Mouse (Mus musculus) naive thymus-derived CD4-positive, alpha-beta T cell, adult 2 months (primary cell): ENCODE measurements around the gene Adam19.
A peak's percentile ranks its signal among the peaks of the same experiment; 100 is the strongest.

Experiments used
- DNase-seq: peaks from one replicate; pipeline ENCODE4 v3.0.0-alpha.2; 2011; ENCODE audit warnings: low read depth

Adam19 gene

DNA sequence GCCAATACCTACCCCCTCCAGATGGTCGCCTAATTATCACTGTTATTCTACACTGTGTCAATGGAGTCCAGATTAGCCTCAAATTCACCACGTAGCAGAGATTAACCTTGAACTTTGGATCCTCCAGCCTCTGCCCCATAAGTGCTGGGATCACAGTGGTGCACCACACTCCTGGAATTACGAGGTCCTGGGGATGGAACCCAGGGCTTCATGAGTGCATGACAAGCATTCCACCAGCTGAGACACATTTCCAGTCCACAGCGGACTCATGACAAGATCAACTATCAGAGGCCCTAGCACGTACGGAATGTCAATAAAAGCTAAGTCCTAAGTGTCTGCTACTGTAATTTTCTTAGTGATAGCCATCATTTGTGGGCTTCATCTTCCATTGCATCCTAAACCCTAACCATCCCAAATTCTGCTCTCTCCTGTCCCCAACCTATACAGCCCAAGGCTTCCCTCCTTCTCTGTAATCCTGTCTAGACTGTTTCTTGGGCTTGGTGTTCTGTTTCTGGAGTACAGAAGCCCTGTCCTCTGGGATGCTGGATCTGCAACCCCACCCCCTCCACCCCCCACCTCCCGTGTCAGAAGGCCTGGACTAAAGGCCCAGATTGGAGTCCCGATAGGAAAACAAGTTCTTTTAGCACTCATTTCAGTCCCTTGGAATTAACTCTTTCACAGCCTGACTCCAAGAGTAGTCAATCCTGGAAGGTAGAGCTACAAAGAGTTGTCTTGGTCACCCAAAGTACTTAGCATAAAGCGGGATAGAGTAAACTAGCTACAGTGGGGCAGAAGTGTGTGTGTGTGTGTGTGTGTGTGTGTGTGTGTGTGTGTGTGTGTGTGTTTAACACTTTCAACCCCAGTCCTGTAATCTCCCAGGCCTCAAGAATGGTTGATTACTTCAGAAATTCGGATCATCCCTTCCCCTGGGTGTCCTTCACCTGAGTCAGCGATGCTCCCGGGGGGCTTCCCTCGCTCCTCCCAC lies 589 bp upstream of the Adam19 start:
- DNase-seq, result no peak

DNA sequence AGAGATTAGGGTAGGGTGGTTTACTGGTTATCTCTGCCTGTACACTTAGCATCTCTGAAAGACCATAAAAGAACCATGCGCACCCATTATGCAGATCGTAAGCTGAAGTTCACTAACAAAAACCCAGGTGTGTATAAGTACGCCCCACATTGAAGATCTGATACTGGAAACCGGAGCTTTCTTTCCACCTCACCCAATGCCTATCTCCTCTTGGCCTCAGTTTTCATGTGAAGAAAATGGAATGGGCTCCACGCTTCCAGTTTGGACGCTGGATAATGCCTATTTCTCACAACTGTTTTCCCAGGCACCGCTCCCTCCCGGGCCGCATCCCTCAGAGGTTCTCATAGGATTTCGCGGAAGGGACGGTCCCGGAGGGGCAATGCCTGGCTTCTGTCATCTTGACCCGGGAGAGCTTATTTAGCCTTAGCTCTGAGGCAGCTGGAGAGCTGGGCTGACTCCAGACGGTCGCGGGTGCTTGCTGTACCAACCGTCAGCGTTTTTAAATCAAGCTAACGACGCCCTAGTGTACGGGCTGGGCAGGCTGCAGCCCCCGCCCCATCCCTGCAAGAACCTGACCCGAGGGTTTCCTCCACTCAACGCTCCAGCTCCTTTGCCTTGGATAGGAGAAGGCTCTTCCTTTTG lies 1.1 kb downstream of the Adam19 start:
- no peak for DNase-seq

DNA sequence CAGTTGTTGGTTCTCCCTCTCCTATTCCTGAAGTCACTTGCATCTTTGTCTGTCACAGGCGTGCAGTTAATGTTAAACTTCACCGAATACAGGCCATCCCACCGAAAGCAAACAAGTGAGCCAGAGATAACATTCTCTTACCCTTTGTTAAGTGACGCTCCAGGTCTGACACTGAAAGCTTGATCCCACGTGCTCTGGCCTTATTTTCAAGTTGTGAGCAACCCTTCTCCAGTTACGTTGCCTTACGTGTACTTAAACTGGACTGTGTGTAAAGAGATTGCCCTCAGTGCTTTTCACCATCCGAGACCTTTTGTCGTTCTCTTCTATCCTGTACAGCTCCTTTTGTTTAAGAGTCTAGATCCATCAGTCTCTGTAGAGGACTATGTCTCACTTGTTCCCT lies 2.2 kb downstream of the Adam19 start:
- DNase-seq, result no peak

DNA sequence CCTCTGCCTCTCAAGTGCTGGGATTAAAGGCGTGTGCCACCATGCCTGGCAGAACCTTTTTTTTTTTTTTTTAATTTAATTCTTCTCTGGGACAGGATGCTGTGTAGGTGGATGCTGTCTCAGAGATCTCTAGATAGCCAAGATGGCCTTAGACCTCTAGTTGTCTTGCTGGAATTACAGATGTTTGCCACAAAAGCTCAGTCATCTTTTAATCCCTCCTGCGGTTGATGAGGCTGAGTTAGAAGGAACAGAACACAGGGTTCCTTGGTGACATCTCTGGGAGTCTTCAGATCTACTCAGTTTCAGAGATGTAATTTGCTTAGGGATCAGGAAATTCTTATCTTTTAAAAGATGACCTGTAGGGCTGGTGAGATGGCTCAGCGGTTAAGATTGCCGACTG lies 3.1 kb downstream of the Adam19 start:
- DNase-seq, result no peak

DNA sequence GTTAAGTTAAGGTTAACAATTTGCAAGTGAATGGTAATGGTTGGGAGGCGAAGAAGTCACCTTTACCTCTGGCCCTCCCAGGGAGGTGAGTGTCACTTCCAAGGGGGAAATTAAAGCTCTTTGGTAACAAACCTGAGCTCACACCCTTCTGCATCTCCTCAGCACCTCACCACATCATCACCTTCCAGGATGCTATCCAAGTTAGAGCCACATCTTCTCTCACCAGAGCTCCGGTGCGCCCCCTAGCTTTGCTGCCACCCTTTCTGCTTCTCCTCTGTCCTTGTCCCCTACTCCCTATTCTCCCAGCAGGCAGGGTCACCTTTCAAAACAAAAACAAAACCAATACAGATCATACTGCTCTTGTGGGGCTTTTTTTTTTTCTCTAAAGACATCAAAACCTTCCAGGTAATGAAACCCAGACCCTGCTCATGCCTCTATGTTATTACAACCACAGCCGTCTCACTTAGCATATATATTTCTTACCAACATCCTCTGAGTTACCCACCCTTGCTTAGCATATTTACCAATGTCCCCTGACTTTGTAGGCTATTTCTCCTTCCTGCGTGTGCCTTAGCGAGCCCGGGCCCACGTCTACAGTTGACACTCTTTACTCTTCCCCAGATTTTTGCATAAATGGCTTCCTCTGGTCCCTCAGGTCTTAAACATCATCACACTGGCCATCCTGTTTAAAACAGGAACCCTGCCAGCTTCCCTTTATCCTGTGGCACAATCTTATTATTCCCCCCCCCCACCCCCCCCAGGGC lies 4.3 kb downstream of the Adam19 start:
- DNase-seq, result no peak

DNA sequence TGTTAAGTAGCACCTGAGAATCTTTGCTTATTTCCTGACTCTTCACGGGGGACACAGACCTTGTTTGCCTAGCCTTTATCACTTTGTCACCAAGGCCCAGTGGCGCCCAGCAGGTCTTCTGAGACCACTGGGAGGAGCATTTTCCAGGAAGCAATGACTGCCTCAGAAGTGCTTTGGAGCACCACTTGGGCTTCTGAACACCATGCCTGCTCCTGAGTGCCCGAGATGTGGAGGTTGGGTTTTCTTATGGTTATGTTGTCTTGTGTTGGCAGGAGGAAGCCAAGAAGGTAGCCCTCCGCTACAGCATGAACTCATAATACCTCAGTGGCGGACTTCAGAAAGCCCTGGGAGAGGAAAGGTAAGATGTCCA lies 4.8 kb downstream of the Adam19 start:
- DNase-seq, result no peak

DNA sequence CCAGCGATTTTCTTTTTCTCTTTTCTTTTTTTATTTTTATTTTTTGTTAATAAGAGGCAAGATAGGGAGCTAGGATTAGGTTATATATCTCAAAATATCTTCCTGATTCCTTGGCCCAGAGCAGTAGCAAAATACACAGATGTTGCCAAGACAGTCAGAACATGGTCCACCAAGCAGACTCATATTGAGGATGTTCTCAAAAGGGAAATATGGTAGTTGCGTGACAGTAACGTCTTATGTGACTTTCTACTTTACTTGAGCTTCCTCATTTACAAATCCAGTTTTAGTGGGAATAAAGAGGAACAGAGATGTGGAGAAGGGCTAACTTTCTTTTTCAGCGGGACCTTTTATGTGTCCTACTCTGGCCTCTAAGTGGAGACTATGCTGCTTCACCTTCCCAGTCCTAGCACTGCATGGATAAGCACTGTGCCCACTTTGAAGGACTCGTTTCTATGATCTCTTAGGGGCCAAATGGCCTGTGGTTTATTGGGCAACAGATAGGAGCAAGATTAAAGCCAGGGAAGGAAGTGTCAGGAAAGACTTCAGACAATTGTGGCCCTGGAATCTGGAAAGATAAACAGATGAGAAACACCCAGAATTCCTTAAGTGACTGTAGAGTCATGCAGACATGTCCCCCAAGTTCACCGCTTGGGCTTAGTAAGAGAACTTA lies 6.1 kb downstream of the Adam19 start:
- DNase-seq, result no peak

DNA sequence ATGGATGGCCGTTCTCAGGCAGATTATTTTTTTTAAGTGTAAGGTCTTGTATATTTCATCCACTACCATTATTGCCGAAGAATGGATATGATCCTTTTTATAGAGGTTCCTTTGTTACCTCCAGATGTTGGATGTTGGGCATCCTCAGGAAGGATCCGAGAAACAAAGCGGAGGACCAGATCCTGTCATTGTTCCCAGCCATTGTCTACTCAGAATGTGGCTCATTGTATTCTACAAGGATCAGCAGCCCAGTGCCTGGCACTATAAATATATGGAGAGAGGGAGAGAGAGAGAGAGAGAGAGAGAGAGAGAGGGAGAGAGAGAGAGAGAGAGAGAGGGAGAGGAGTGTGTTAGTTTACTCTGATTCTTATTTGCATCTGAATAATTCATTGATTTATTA lies 6.8 kb downstream of the Adam19 start:
- DNase-seq, result no peak

DNA sequence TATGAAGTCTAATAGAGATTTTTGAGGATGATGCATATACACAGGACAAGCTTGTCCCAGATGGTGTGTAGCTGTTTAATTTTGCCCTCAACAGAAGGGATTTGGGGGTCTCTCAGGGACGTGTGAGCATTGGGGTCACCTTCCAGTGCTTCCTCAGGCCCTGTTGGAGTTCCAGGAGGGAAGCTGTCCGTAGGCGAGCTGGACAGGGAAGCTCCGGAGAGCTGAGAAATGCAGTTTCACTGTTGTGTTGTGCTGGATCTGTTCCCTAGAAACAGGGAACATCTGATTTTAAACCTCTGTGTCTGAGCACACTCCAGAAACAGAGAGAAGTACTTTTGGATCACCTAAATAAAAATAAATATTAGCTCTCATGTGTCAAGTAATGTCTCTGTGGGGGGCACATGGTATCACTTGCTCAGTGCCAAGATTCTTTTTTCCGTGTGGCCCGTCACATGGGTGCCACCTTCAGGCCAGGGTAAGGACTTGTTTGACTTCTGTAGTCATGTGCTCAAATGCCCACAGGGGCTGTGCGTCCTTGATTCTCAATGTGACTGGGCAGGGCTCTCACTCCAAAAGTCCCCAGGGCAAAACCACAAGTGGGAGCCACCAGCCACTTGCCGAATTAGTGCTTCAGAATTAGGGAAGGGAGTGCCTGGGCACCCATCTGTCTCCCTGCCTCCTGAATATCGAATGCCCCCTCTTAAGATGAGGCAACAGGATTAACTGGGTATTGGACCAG lies 7.4 kb downstream of the Adam19 start:
- no peak for DNase-seq

DNA sequence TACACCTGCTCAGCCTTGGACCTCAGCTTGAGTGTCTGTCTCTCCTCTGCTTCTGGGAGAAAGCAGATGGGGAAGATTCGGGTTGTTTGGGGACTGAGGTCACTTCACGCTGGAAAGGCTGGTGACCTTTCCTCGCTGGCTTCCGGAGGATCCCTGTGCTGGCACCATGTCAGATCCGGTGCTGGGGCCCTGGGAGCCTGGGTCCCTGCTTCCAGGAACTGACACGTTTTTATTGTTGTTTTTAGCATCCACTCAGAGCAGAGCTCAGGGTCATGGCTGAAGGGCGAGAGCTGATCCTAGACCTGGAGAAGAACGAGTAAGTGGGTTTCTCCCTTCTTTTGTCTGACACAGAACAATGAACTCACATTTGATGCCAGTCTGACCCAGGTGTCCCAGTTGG lies 9.0 kb downstream of the Adam19 start:
- no peak for DNase-seq

DNA sequence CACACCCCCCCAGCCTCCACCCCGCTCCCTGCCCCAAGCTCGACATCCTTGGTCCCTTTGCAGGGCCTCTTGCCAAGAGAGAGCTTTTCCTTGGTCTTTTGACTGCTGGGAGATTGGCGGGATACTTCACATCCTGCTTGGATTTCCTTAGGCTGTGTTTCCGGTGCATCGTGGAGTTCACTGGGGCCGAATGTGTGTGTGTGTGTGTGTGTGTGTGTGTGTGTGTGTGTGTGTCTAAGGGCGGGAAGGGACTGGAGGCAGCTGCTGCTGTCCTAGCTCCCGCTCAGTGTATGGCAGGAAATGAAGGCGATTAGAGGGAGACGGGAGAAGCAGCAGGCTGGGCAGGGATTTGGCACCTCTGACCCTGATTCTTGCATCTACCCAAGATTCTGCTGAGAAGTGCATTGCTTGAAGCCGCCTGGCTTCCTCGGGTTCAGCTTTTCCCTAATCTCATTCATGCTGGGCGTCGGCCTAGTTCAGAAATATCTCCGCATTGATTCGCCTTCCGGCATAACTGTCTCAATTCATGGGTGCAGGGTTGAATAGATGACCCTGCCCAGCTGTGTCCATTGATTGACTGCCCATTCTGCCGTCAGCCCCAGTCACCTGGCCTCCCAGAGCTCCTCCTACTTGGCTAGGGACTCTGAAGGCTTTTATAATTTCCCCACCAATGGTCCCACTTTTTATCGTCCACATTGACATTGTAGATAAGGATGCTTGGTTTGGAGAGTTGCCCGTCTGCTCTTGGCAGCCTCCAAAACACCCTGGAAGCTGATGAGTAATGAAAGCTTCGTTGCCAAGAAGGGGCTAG lies 9.6 kb downstream of the Adam19 start:
- DNase-seq, result no peak

DNA sequence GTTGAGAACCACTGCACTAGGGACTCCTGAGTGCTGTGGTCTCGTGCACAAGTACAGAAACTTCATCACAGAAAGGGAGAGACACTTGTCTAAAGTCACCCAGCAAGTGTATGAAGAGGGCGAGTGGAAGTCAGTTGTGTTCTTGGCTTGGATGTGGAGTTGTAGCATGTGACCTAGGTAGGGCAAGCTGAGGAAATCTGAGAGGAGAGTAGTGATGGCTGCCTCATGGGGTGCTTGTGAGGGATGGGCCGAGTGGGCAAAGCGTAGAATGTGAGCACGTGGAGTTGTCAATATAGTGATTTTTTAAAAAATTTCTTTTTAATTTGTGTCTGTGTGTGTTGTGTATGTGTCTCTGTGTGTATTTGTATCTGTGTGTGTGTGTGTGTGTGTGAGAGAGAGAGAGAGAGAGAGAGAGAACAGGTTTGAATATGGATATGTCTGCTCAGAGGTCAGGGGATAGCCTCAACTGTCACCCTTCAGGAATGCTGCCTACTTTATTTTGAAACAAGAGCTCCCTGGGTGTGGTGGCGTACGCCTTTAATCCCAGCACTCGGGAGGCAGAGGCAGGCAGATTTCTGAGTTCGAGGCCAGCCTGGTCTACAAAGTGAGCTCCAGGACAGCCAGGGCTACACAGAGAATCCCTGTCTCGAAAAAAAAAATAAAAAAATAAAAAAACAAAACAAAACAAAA lies 11.7 kb downstream of the Adam19 start:
- no peak for DNase-seq

DNA sequence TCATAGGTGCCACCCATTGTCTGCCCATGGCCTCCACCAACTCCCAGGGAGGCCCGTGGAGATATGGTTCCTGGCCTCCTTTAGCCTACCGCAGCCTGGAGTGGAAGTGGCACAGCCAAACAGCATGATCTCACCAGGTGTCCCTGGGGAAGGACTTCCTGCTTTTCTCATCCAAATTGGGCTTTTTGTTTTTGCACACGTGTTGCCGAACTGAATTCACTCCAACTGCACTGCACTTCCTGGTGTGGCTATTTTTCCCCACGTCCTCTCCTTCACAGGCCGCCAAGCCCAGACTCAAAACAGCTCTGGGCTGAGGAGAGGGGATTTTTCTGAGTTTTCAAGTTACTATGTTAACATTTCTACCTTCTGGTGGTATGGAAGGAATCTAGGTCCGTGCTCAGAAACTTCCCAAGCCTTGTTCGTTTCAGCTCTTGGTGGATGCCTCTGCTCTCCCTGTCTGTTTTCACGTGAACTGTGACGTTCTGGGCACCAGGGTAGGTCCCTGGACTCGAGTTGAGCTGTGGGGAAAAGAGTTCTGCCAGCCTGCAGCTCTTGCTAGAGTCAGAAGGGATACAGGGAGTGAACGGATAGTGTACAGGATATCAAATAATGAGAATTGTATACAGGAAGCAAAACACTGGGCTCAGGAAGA lies 13.1 kb downstream of the Adam19 start:
- DNase-seq, result no peak

DNA sequence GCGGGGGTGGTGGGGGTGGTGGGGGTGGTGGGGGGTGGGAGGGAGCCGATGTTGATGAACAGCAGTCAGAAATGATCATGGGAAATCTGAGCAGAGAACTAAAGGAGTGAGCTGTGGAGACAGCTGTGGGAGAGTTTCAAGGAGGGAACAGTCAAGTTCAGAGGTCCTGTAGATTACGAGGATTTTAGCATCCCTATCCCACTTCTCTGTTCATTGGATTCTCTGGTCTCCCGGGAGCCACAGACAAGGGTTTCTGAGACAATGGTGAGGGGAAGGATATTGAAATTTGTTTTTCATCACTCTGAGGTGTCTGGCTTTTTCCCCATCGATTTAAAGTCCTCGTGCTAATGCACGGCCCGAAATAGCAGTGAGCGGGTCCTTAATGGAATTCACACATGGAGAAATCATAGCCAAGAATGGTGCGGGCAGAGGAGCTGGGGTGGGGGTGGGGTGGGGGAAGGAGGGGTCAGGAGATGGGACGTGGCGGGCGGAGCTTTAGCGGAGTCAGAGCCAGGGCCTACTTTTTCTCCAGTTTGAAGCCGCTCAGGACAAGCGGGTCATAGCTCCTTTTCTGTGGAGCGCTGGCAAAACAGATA lies 13.7 kb downstream of the Adam19 start:
- DNase-seq, result no peak

DNA sequence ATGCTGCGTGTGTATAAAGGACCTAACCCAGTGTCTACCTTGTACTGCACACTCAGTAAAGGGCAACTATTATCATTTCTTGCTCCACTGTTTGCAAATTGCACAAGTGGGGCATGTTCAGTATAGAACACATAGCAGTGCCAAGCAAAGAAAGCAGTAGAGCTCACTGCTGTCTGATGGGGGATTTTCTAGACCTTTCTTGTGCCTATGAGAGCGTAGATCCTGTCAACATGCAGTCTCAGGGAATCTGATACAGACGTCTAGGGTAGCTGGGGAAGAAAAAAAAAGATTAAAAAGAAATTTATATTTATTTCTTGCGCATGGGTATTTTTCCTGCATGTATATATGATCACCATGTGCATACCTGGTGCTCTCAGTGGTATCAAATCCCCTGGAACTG lies 14.4 kb downstream of the Adam19 start:
- no peak for DNase-seq

DNA sequence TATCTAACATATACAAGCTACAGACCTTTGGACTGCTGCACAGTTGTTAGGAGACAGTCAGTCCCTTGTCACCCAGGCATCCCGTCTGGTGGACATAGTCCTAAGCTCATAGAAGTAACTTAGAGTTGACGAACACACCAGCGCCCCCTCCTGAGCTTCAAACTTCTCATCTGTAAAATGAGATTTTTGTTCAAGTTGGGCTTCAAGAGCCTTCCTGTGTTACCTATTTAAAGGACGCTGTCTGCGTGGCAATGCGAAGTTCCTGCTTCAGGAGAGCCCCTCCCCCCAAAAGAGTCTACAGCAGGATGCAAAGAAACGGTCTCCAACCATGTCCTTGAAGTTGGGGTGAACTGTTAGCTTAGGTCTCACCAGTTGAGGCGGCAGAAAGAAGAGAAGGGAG lies 15.0 kb downstream of the Adam19 start:
- peak; percentile 71 for DNase-seq

DNA sequence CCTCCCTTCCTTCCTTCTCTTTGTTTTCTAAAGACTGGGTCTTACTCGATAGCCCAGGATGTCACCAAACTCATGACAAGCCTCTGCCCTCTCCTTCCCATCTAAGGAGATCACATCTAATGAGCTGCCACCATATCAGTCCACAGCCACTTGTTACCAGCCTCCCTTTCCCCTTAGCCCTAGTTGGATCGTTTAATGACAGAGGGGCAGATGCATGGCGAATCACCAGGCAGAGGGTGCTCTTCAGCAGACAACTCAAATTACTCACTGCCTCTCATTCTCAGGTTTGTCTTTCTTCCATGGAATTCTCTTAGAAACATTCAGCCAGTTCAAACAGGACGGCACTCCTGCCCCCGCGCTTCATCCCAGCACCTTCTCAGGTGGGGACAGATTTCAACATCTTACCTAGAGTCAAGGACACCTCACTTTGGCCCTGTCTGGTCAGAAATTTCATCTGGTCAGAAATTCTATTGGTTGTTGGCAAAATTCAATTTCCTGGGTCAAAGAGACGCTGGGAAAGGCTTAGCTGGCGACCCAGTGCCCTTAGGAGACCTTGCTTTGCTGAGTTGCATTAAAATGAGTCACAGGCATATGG lies 16.8 kb downstream of the Adam19 start:
- no peak for DNase-seq

DNA sequence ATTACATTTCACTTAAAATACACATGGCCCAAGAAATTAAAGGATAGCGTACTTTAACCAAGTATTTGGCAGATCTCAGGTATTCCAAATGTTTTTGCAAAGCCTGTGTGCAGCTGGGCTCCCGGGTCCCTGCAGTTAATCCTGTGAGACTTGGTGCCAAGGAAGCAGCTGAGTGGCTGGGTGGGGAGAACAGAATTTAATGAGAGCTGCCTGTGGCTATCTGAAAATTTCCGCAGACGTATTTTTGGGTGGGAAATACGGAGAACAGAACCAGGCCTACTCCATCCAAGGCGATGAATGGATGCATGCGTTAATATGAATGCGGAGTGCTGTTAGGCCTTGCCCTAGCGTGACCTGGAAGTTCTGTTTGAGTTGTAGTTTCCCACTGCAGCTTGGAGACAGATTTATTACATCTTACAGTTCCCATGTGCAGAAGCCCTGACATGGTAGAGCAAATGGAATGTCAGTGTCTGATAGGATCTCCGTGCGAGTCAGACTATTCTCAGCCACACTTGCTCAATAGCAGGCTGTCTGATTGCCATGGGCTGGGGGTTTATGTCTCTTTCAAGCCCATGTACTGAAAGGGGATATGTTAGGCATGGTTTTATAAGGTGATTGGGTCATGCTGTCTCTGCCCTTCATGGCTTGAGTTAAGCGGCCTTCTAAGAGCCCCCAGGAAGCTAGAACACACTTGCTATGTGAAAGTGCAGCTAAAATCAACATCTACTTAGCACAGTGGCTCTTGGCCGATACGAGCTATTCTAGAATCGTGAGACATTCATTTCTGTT lies 17.5 kb downstream of the Adam19 start:
- no peak for DNase-seq
